Mouse (Mus musculus) cerebellum, adult 9-10 months (tissue): ENCODE measurements at regions not wholly inside any gene's neighbourhood (a gene's known extent, or its start where the extent isn't known, plus 50 kb on each side); places are given as distances from the start of the nearest gene placed in this dataset.
A peak's percentile ranks its signal among the peaks of the same experiment; 100 is the strongest.

Experiments
- DNase-seq: peaks from one replicate; pipeline ENCODE4 v3.0.0; 2022

- DNase-seq = no peak
Observed at GRCm38 (mm10) chr14:111553891-111554290, 121.0 kb upstream of the Slitrk5 start.

DNA sequence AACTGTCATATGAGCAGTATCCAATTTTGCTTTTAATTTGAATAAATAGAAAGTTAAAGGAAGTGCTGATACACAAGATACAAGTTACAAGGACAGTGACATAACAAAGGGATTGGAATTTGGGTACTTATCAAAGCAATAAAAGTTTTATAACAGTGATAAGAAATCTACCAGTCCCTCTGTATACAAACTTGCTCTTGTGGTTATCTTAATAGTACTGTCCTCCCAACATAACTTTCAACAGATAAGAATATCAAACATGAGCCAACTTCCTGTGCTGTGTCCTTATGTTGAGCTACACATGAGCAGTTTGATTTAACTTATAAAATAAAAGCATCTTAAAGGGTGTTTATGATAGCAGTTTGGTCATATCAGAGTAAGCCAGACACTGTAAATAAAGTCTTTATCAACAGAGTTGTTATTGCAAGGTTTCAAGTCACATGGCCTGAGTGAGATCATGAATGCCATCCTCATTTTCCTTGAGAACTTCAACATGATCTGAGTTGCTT, 105.5 kb upstream of the Slitrk5 start:
- no peak for DNase-seq

DNA sequence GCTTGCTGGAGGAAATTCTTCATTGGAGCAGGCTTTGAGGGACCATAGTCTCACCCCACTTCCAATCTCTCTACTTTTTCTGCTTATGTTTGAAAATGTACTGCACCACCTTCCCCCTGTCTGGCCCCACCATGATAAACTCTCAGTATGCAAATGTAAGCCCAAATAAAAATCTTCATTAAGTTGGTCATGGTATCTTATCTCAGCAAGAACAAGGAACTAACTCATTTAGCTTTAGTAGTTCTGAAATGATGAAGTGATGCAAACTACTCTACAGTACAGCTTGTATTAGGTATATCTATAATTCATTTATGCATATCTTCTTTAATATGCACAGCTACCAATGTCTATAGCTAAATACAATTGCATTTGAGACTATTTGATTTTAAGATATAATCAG, 97.4 kb upstream of the Slitrk5 start:
- no peak for DNase-seq

GRCm38 (mm10) chr14:111583076-111583475, 91.8 kb upstream of the Slitrk5 start:
- DNase-seq = peak; percentile 4

DNA sequence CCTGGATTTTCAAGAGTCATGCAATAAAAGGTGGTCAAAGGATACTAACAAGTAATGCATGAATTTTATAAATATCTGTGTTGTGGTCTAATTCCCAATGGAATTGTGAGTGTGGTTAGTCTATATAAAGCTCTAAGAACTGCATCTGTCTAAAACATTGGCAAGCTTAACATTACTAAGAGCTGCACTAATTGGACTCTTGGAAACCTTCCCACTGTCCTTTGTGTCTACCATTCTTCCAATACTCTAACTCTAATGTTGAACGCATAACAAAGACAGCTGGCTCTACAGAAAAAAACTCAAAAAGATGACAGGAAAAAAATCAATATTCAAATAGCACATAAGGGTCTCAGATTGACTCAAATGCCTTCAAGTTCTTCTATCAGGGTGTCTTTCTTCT, 58.1 kb upstream of the Slitrk5 start:
- no peak for DNase-seq

DNA sequence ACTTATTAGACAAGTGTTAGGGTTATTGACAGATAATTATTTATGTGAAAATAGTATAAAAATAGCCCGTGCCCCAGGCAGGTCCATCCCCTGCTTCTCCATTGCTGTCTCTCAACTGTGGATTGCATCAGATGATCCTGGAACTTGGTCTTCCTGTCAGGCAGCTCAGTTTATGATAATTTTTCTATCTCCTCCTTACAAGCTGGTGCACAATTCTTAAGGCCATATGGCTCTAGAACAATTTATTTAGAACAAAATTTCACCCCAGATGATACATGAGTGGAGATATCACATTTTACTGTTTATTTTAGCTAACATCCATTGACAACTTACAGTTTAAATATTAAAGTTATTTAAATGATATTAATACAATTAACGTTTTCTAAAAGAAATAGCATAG, 54.1 kb upstream of the Slitrk5 start:
- DNase-seq = no peak
